Mouse (Mus musculus): Measurements from ENCODE around the gene Gpr83.
"Not testable (repeated sequence)": the region's sequence is repeated elsewhere in the genome, so short reads cannot be mapped to it uniquely, and the experiment has no call there.

The Gpr83 gene

DNA sequence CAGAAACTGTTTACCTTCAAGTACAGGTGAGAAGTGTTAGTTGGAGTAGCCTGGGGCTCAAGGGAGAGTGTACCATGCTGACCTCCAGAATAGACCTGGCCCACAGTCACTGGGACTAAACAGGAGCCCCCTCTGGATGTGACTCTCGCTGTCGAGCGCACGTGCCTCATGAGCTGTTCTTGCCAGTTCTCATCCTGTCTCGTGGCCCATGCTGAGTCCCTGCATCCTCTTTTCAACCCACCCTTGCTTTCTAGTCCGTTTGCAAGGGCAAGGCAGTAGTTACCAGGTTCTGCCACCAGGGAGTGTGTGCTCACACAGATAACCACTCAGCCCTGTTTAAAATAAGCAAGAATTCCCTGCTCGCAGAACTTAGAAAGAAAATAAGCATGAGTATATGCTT, 6.9 kb downstream of the Gpr83 start:
- no peak for DNase-seq (ENCODE audit: extremely low read depth, insufficient read length, low spot score)

GRCm38 (mm10) chr9:14868326-14868725, 8.3 kb downstream of the Gpr83 start:
- no peak for DNase-seq (ENCODE audit: extremely low read depth, insufficient read length, low spot score)

GRCm38 (mm10) chr9:14870377-14870776, 10.4 kb downstream of the Gpr83 start:
- no peak for DNase-seq (ENCODE audit: extremely low read depth, insufficient read length, low spot score)

GRCm38 (mm10) chr9:14870802-14871201, 10.8 kb downstream of the Gpr83 start:
- DNase-seq (ENCODE audit: extremely low read depth, insufficient read length, low spot score), result no peak

DNA sequence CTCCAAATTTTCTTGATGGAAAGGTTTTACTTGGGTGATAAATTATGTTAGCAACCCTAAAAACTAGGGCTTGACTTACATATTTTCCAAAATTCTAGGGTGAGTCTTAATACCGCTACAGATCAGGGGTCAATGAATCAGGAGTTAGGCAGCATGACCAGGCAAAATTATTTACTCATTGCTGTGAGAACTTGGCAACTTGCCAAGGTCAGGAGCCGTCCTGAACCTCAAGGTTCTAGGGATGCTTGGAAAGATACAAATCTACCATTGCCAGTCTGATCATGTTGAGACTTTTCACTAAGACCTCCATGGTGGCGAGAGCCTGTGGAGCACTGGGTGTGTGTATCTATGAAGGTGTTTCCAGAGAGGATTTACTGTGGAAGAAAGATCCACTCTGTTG, 11.5 kb downstream of the Gpr83 start:
- no peak for DNase-seq (ENCODE audit: extremely low read depth, insufficient read length, low spot score)

DNA sequence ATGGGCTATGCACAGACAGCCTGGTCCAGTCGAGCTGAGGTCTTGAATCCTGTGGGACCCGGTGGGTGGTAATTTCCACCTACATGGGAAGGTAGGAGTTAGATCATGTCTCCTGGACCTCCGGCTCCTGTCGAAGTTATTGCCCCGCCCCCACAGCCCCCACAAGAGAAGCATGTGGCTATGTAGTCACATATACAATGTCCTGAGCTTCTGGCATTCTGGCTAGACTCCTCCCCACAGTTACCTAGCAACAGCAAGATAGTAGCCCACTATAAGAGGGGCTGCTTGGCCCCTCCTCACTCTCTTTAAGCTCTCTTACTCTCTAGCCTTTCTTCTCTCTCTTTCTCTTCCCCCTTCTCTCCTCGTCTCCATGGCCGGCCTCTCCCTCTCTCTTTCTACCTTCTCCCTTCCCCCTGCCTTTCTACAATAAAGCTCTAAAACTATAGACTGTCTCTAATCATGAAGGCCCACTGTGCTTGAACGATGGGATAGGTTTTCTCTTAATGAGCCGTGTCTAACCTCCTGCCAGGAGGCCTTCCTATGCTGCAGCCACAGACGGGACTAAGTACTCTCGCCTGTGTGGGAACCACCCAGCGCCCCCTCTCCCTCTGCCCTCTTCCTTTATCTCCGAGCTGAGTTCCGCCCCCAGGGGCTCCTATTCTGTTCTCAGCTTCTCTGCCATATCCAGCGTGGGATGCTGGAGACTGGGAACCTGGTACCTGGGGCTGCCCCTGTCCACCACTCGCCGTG, 12.3 kb downstream of the Gpr83 start:
- DNase-seq (ENCODE audit: extremely low read depth, insufficient read length, low spot score), result no peak

DNA sequence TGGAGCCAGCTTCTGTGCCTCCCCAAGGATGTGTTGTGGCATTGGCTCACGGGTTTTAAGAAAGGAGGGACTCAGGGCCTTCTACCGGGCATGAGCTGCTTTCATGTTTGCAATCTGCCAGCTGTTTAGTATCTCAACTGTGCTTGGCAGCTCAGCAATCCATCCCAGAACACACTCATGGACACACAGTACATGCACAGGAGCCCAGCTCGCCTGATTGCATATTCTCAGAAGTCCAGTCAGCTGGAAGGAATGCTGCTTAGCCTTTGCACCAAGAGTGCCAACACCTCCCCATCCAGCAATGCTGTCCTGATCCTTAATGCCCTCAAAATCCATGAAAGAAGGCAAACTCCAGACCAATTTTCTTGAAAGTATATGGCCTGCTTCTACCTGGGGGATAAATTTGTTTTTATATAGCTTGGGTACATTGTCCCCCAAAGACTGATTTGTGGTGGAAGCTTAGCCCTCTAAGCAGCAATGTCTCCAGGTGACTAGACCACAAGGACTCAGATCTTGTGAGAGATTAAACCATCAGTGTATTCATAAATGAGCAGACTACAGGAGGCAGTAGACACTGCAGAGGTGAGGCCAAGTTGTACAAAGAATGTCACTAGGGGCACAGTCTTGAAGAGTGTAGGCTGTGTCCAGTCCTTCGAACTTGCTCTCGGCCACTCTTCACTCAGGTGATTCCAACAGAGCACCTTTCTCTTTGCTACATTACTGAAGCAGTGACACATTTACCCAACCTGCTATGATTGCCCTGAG, 15.9 kb downstream of the Gpr83 start:
- no peak for DNase-seq (ENCODE audit: extremely low read depth, insufficient read length, low spot score)

- not testable (repeated sequence) for DNase-seq (ENCODE audit: extremely low read depth, insufficient read length, low spot score)
Observed at GRCm38 (mm10) chr9:14876566-14876965, 16.6 kb downstream of the Gpr83 start.

DNA sequence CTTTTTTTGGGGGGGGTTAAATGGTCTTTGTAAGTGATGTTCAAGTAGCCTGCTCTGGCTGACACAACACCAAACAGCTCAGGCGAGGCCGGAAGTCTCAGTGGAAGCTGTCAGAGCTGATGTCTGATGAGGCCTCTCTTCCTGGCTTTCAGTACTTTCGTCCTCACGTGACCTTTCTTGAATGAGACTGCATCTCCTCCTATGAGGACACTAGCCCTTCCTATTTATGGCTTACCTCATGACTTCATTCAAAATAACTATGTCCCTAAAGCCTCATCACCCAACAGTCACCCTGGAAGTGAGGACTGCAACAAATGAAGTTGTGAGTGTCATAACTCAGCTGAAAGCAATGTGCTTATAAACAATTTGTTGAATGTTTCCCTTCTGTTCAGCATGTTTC, 24.6 kb downstream of the Gpr83 start:
- no peak for DNase-seq (ENCODE audit: extremely low read depth, insufficient read length, low spot score)

DNA sequence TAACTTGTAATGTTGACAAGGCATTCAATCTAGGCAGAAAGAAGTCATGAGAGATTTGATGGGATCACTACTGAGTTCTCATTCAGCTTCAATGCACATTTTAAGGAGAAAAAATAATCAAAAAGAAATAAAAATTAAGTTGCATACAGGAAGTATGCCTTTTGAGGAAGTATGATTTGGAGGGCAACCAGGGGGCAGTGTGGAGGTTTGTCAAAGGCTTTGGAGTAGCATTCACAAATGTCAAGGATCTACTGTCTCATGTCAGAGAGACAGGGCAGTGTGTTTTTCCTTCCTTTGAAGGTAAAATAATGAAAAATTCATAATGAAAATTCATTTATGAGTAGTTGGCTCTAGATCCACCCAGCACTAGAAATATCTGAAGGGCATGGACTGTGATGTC, 25.1 kb downstream of the Gpr83 start:
- no peak for DNase-seq (ENCODE audit: extremely low read depth, insufficient read length, low spot score)

GRCm38 (mm10) chr9:14885954-14886353, 25.9 kb downstream of the Gpr83 start:
- no peak for DNase-seq (ENCODE audit: extremely low read depth, insufficient read length, low spot score)

DNA sequence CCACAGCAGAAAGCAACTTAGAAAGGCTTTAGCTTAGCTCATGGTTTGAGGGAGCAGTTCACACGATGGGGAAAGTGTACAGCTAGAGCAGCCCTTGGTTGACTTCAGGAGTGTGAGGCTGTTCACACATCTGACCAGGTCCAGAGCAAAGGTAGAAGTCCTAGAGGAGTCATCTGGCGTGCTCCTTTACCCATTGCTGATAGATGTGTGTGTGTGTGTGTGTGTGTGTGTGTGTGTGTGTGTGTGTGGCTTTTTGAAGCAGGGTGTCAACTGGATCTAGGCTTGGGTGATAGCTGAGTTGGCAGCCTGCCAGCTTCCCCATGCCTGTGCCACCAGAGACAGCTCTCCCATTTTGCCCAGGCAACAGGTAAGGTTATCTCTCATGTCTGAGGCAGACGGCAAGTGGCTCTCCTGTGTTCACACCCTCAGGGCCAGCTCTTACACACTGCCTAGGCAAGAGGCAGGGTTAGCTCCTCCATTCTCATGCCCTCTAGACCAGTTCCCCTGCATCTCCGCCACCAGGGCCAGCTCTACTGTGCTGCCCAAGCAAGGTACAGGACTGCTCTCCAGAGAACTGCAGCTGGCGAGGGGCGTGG, 27.9 kb downstream of the Gpr83 start:
- DNase-seq (ENCODE audit: extremely low read depth, insufficient read length, low spot score), result no peak

DNA sequence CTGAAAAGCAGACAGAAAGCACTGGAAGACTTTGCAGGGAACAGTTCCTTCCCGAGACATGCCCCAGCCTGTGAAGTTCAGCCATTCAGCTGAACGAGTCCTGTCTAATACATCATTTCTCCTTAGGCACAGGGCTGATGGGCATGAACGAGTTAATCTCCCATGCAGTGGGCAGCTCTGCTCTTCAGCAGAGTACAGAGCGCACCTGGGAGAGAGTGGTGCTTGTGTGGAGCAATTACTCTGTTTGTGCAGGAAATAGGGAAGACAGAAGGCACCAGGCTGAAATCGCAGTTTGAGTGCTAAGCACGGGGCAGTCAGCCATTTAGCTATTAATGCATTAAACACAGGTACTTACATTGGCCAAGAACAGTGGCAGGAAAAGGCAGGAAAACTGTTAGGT, 28.7 kb downstream of the Gpr83 start:
- no peak for DNase-seq (ENCODE audit: extremely low read depth, insufficient read length, low spot score)

GRCm38 (mm10) chr9:14890699-14891098, 30.7 kb downstream of the Gpr83 start:
- no peak for DNase-seq (ENCODE audit: extremely low read depth, insufficient read length, low spot score)

DNA sequence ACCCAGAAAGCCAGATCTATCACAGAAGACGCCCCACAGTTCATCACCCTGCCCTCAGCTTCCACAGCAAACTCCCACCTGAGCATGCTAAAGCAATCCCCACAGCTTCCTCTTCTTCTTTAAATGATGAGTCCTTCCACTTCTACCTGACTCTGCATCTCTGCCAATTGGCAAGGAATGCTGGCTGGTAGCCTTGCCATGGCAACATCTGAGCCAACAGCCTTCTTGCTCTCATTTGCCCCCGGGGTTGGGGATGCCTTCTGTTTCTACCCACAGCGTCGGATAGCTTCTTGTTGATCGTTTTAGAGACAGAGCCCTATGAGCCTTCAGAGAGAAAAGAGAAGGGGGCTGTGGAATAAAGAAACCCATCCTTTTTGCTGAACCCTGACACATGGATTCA, 31.9 kb downstream of the Gpr83 start:
- DNase-seq (ENCODE audit: extremely low read depth, insufficient read length, low spot score), result no peak

DNA sequence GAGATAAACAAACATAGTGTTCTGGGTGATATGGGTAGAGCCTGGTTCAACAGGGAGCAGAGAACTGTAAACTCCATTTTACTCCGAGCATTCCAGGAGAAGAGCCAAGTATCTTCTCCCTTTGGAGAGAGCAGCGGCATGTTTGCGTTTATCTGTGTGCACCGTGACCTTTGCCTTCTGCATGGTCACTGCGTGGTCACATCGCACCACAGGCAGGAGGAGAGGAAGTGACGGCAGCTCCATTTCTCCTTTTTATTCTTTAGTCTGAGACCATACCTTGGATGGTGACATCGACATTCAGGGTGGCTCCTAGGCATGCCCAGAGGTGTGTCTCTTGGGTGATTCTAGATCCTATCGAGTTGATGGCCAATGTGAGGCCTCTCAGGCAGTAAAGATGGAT, 33.4 kb downstream of the Gpr83 start:
- DNase-seq (ENCODE audit: extremely low read depth, insufficient read length, low spot score), result no peak

GRCm38 (mm10) chr9:14894628-14895027, 34.6 kb downstream of the Gpr83 start:
- DNase-seq (ENCODE audit: extremely low read depth, insufficient read length, low spot score), result no peak

DNA sequence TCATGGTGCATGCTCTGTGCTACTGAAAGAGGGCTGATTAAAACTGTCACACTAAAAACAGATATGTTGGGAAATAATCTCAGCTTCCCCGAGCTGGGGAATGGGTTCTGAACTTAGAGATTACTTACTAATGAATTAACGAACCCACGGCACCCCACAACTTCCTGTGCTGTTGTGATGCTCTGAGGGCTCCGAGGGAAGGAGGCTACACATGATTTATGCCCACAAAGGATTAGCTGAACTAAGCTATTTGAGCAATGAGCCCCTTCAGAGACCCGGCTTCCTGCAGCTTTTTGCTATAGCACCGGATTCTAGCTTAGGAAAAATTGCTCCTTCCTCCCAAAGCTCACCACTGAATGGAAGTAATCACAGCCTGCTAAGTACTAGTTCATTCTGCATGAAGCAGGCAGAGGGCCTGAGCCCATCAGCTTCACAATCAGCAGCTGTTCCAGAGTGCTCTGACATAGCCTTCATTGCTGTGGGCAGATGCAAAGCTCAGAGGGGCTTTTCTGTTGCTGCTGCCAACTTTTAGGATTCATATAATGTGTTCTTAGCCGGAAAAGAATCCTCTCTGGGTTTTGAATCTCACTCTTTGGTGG, 35.3 kb downstream of the Gpr83 start:
- no peak for DNase-seq (ENCODE audit: extremely low read depth, insufficient read length, low spot score)

- DNase-seq (ENCODE audit: extremely low read depth, insufficient read length, low spot score), result no peak
Observed at GRCm38 (mm10) chr9:14897102-14897501, 37.1 kb downstream of the Gpr83 start.

DNA sequence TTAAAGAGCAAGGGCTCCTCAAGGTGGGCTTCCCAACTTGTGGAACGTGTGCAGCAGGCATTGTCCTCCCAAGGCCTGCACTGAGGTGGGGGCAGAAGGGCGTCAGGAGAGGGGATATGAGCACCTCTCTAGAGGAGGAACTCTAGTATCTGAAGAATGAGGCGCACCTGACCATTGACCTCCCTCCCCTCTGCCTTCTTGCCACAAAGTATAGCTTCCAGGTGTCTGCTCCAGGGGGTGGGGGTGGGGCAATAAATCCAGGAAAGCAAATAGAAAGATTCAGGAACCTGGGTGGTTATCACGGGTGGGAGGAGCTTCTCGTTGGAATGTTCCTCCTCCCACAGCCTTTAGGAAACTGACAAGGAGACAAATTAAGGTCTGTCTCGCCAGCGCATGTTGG, 41.7 kb downstream of the Gpr83 start:
- DNase-seq (ENCODE audit: extremely low read depth, insufficient read length, low spot score), result no peak

- no peak for DNase-seq (ENCODE audit: extremely low read depth, insufficient read length, low spot score)
Observed at GRCm38 (mm10) chr9:14902416-14902815, 42.4 kb downstream of the Gpr83 start.
